Mouse (Mus musculus) heart, adult 11 months (tissue): ENCODE data around the gene Abcd2.

Experiments used
- DNase-seq: peaks from one replicate; pipeline ENCODE4 v3.0.0; 2022

Gene Abcd2

GRCm38 (mm10) chr15:91153311-91153710 lies 38.3 kb downstream of the Abcd2 start:
- DNase-seq: no peak

GRCm38 (mm10) chr15:91152592-91152991 lies 39.0 kb downstream of the Abcd2 start:
- DNase-seq: no peak

- no peak for DNase-seq
Measured at GRCm38 (mm10) chr15:91124584-91124983, 67.0 kb downstream of the Abcd2 start.

DNA sequence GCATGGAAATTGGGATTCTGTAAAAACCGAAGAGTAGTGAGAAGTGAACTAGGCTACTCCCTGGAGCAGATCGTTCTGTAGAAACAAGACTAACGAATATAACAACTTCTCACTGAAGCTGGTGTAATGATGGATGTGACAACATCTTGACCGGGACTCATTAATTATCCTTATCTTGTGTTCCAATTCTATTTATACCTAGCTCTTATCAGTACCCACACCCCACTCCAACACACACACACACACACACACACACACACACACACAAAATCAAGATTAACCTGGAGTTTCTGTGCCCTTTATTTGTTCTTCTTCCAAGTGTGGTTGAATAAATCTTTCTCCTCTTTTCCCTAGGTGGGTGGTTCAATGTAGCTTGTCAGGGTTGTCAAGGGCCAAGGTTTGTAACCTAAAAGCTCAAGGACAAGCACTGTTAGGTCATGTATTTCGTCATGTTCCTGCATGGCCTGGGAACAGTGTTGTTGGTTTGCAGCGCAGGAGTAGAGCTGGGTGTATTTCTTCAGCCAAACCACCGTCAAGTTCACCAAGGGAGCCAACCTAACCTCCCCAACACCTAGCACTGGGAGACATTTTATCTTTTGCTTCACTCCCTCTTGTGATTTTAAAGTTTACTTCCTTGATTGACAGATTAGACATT lies 78.9 kb downstream of the Abcd2 start:
- peak; percentile 48 for DNase-seq

DNA sequence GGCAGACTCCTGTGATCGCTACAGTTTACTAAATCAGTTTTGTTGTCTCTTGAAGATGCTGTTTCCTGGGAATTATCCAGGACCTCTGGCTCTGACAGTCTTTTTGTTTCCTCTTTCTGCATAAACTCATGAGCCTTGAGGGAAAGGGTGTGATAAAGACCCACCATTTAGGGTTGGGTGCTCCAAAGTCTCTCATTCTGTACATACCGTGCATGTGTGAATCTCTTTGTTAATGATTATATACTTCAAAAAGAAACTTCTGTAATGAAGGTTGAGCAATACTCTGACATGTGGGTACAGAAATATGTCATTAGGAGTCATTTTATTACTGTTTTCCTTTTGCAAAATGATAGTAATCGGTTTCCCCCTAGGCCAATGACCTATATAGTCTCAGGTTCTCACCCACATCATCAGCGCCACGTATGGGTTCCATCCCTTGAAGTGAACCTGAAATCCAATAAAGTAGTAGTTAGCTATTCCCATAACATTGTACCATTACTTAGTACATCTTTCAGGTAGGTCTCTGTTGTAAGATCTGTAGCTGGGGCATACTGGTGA lies 83.4 kb downstream of the Abcd2 start:
- peak; percentile 45 for DNase-seq

DNA sequence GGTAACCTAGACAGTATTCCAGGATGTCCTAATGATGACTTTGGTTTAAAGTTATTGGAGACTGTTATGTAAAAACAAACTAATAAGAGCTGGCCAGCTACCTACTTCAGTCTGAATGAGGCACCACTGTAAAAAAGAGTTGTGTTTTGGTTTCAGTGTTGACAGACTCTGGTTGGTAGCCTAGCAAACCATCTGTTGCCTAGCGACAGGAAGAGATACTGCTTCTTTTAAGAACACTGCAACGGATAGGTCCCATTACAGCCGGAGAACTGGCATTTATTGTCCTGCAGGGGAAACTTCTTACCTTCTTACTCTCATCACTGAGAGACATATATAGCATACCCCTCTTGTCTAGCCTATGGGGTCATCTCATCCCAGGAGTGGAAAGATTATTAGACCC lies 86.7 kb downstream of the Abcd2 start:
- DNase-seq: no peak

DNA sequence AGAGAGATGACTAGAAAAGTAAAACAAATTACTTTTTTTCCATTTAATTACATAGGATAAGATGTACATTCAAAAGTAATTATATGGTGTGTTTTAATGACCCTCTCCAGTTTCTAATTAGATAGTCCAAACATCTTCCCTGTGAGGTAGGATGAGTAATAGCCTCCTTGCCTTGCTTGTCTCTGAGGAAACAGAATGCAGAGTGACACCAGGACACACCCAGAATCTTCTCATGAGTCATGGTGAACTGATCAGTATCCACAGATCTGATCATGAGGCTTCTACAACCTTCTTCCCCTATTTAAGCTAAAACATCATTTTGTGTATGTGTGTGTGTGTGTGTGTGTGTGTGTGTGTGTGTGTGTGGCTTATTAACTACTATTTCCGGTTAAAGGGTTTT lies 87.3 kb downstream of the Abcd2 start:
- no peak for DNase-seq

- DNase-seq: peak; percentile 64
Measured at GRCm38 (mm10) chr15:91103814-91104213, 87.8 kb downstream of the Abcd2 start.

DNA sequence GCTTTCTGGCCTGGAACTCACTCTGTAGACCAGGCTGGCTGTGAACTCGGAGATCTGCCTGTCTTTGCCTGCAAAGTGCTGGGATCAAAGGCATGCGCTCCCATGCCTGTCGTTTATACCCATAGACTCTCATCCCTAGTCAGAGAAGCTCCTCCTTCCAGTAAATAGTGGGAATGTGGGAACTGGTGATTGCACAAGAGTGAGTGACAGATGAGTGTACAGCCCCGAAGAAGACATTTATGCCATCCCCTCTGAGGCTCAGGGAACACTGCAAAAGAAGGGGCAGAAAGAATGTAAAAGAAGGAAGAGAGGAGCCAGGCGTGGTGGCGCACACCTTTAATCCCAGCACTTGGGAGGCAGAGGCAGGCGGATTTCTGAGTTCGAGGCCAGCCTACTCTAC lies 88.3 kb downstream of the Abcd2 start:
- peak; percentile 49 for DNase-seq

- DNase-seq: peak; percentile 84
Measured at GRCm38 (mm10) chr15:91096606-91097005, 95.0 kb downstream of the Abcd2 start.
